Mouse (Mus musculus): ENCODE results near the gene Nob1.

DNA sequence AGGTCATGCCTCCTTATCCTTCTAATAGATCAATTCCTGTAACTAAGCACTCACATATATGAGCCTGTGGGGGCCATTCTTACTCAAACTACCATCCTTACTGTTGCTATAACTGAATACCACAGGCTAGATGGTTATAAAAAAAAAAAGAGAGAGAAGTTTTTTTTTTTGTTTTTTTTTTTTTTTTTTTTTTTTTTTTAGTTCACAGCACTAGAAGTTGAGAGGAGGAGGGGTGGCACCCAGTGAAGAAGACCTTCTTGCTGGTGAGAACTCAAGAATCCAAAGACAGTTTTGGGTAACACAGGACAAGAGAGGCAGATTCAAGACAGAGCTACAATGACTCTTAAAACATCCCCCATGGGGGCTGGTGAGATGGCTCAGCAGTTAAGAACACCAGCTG lies 29.5 kb downstream of the Nob1 start:
- TF ChIP-seq CTCF (IDR thresholded peaks at IDR 0.05; ENCODE audit: low read depth) (no peak), EP300 (IDR thresholded peaks at IDR 0.05; ENCODE audit: low read depth) (no peak)
